Mouse (Mus musculus) kidney, postnatal 25 days (tissue): Measurements from ENCODE around the gene Dffa.

ENCODE experiments used
- DNase-seq, 2 experiments: peaks; one replicate each; pipeline ENCODE4 v3.0.0; 2021; ENCODE audit warnings: mixed read lengths in 2 of 2

Gene Dffa

DNA sequence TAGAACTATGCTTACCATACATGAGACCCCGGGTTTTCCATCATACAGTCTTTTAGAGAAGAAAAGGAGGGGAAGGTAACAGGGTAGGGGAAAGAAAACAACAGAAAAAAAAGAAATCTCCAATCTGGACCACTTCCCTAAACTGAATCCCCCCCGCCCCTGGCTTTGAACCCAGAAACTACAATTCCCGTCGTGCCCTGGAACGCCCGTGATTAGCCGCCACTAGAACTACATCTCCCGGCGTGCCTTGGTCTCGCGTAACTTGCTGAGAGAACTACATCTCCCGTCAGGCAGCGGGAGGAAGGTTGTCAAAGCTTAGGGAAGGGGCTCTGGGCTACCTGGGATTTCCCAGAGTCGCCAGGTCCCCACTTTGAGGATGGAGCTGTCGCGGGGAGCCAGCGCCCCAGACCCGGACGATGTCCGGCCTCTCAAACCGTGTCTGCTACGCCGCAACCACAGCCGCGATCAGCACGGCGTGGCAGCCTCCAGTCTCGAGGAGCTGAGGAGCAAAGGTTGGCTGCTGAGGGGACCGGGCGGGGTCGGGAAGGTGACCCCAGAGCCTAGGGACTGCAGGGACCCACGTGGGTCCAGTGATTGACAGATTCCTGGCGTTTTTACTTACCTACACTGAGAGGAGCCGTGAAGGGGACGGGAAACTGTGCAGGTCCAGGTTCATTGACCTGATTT lies at the start of gene Dffa:
Dffa (plus strand) TSS at position 272 of the 687 bp plus-strand sequence.
- DNase-seq: peak; percentile 95 to 96

- no peak for DNase-seq
These were observed 48.1 kb upstream of the Dffa start for GRCm38 (mm10) chr4:149055847-149056246.

DNA sequence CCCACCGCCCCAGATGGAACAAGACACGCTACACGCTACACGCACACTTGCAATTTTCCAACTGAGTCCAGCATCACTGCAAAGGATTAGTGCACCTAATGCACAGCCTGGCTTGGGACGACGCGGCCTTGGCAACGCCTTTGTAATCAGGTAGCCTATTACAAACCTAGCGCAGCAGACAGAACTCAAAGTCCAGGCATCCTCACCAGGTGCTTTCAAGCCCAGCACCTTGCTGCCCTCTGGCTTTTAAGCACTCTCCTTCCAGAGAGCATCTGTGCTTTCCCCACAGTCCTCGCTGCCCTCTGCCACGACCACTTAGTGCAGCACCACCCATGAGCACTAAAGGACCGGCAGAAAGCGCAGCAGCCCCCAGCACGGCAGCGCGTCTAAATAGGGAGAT lies 47.0 kb upstream of the Dffa start:
- DNase-seq: no peak

- no peak for DNase-seq
These were observed 46.5 kb upstream of the Dffa start for GRCm38 (mm10) chr4:149057470-149057869.

DNA sequence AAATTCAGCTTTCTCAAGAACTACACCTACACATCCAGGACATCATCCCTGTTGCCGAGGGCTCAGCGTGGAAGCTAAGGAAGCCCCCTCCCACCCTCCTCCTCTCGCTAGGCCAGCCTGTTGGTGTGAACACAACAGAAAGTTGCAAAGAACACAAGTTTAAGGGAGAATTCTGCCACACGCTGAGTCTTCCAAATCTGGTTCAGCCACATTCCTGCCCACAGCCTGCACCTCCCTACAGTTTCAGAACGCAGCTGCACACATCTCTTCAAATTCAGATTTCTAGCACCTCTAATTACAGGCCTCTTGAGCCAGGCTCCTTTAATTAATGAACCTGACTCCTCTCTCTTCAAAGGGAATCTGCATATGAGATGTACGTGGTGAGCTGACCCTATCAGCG lies 45.6 kb upstream of the Dffa start:
- DNase-seq: no peak

- DNase-seq: no peak
These were observed 44.2 kb upstream of the Dffa start for GRCm38 (mm10) chr4:149059713-149060112.

DNA sequence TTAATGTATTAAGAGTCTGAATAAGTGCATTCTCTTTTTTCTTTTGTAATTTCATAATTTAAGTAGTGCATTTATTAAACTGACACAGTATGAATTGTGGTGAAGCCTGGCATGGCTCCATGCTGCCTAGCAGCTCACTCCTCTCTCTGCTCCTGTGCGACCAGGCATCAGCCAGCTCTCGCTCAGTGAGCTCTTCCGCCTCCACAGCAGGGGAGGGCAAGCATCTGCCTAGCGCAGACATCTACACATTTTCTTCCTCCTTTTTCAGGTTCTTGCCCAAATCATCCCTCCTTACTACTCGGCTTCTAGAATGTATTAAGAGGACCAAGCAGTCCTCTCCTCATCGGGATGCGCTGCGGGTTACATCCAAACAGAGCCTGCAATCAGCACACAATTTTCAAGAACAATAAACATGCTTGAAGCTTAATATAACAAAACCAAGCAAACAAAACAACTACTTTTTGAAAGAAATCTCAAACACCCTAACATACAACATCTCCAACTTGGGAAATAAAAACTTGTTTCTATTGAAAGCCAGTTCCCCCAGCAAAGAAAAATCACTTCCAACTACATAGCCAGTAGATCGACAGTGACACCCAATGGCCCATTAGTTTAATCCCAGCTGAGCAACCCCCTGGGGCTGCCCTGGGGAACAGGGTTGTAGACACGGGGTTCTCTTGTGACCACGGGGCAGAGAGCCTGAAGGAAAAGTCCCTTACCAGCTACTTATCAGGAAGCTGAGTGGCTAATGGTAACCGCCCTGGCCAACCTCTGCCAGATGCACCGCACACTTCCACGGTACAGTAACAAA lies 43.1 kb upstream of the Dffa start:
- no peak for DNase-seq

- DNase-seq: no peak
These were observed 42.6 kb upstream of the Dffa start for GRCm38 (mm10) chr4:149061432-149061718.

DNA sequence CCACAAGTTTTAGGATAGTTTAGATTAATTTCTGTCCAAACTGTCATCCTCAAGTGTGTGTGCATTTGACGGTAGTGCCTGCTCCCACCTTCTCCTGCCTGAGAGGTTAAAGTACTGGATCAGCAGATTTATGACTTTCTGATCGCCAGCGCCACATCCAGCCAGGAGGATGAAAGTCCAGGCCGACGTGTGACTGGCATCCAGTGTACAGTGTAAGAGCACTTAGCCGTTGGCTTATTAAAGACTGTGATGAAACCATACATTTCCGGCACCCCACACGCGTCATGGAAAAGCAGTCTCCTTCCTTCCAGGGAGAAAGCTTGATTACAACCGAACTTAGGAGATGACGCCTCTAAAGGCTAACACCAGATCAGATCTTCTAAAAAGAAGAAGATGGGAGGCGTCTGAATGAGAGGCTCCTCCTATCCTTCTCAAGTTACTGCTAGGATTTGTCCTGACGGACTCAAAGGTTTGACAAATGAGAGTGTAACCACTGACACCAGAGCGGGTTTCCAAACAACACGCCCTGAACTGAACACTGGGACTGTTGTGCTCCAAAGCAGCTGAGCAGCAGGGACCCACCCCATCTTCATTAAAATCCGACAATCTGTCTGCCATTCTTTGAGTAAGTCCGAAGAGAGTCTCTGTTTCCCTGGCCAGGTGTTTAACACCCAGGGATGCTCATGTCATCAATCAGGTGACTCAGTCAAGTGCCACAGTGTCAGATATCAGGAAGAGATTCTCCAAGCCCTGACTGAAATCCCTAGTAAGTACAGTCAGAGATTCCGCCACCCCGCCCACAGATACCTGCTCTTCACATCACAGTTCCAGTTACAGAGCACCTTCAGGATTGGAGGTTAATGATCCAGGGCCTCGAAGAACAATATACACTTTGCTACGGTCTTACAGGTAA lies 41.3 kb upstream of the Dffa start:
- peak in 1 of 2 experiments; percentile 59 for DNase-seq

DNA sequence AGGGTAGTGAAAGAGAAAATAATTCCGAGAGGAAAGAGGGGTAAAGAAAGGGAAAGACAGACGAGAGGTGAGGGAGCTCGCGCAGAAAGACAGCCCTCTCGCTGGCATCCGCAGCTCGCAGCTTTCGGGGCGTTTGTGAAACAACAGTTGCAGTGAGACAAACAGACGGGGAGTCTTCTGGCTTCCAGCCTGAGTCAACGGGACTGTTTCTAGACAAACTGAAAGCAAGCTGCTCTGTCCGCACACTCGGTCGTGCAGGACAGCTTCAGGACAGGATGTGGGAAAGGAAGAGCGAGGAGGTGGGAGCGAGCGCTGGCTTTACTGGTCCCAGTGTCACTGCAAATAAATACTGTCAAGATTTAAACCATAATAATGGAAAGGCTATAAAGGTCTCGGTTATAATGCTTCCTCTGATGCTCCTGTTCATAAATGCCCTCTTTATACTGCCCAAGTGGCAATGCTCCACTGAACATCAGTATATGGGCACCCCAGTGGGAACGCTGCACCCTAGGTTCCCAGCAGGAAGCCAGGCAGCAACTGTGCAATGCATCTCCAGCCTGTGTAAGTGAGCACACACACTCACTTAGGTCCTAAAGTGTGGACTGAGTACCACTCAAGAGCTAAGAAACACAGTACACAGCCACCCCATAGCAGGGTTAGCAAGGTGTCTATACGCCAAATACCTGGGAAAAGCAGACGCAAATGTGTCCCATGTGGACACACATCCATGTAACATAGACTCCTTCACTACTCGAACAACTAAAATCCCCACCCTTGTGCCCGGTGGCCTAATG lies 39.7 kb upstream of the Dffa start:
- DNase-seq: no peak

DNA sequence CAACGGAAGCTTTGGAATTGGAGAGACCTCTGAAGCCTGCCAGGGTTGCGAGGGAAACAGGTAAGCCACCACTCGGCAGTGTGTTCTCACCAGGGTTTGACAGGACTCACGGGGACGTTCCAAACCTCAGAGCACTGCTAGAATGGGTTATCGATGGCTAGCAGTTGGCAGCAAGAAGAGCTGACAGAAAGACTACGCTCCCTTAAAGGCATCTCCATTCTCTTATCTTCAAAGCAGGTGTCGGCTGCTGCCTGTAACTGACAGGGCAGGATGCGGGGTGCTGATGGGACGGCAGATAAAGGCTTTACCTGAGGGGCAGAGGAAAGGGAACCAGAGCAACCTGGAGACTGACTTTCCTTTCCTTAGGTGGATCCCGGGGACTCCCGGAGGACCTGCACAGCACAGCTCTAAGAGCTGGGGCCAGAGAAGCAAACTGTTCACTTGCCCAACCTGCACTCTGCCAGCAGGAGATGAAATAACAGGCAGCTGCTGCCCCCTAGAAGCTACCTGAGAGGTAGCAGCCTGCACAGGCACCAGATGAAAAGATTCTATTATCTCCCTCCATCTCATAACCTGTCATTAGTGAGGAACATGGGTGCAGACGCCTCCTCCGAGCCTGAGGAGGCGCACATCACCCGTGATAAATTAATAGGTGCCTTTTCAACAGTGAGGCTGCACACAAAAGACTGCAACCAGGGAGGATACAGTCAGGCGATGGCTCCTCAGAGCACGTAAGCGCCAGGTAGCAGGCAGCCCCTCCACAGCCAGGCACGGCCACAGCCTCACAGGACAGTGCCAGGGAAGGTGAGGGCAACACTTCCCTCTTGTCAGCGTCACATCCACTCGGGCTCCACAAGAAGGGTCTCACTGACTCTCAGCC lies 37.0 kb upstream of the Dffa start:
- peak; percentile 40 to 57 for DNase-seq

DNA sequence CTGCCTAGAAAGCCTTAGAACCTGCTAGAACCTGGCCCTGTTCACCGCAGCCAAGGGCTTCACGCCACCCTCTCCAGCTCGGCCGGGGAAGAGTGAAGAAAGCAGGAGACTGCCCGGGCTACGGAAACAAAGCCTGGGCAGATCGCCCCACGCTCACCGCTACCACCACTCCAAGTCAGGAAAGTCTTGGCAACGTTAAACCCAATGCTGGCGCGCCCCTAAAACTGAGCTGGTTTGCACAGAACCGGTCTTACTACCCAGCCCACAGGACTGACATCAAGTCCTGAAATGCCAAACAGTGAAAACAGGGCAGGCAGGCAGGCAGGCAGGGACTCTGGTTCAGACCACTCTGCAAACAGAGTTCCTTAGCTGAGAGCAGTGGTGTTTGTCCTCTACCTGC lies 28.9 kb upstream of the Dffa start:
- DNase-seq: no peak

DNA sequence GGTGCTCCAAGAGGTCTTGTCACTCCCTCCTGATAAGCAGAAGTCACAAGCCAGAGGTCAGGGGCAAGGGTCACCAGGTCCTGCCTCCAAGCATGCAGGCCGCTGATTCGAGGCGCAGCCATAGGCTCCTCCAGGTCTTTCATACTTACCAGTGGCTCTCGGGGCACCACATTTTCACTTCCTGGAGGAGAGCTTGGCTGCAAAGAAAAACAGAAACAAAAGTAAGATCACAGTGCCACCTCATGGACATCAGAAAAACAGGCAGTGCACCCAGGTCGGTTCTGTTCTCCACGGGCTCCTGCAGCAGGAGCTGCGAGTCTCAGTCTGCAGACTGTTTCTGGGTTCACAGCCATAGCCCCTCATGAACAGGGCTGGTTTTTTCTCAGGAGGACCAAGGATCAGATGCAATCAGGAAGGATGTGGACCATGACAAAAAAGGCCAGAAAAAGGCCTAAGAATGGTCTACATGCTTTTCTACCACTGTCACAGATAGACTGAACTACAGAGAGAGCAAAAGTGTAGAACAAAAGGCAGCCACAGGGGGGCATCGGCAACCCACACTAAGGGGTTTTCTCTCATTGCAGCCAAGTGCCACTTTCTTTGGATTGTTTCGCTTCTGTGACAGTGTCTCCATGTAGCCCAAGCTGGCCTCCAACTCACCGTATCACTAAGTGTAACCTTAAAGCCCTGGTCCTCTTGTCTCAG lies 27.9 kb upstream of the Dffa start:
- DNase-seq: peak; percentile 73 to 75

DNA sequence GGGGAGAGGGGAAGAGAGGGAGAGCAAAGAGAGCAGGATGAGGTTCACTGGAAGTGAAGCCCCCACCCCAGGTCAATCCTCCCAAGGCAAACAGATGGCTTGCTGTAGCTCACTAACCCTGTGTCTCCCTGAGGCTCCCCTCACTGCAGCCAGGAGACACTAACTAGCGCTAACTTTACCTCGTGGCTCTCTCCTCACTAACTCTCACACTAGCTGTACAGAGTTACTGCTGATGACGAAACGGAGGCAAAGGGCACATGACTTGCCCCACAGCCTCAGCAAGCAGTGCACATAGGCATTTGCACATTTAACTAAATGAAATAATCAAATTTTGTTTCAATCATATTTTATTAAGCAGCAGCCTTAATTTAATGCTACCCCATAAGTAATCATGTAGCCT lies 25.7 kb upstream of the Dffa start:
- peak in 1 of 2 experiments; percentile 68 for DNase-seq

DNA sequence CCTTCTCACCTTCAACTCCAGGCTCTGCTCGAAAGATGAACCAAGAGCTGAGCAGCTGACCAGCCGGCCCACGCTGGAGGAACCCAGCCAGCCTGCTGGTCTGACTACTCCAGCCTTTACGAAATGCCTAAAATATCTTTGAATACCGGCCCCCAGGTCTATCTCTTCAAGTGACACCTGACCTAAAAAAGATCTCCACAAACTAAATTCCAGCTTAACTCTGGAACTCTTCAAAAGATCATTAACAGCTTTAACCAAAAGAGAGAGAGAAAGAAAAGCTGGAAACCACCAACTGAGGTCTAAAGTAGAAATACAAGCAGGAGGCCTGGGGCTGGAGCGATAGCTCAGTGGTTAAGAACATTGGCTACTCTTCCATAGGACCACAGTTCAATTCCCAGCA lies 24.3 kb upstream of the Dffa start:
- peak in 1 of 2 experiments; percentile 54 for DNase-seq

DNA sequence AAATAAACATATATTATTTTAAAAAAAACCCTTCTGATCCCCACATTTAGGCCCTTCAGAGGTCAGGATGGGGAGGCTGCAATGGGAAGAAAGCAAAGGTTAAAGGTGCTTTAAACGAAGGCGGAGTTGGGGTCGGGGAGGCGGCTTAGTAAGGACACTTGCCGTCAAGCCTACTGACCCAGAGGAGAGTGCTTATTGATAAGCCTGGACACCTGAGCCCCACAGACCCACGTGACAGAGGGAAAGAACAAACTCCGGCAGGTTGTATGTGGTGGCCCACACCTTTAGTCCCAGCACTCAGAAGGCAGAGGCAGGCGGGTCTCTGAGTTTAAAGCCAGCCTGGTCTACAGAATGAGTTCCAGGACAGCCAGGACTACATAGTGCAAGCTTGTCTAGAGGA lies 23.8 kb upstream of the Dffa start:
- no peak for DNase-seq

GRCm38 (mm10) chr4:149081528-149081927 lies 22.4 kb upstream of the Dffa start:
- DNase-seq: peak; percentile 94 to 97

GRCm38 (mm10) chr4:149085381-149085780 lies 18.6 kb upstream of the Dffa start:
- no peak for DNase-seq

- no peak for DNase-seq
These were observed 12.6 kb upstream of the Dffa start for GRCm38 (mm10) chr4:149091364-149091763.

DNA sequence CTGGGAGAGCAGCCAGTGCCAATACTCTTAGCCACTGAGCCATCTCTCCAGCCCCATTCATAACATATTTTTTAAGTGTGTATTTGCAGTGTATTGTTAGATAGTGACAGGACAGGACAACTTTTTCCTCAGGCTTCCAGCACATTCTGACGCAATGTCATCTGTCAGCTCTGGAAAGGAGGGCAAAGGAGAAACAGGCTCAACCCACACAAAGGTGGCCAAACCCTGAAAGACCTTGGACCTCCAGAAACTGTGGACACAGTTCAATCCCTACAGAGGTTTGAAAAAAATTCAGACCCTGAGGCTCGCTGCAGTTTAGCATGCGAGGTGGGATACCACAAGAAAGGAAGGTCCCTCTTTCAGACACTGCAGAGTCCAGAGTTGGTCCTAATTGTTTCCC lies 6.0 kb upstream of the Dffa start:
- DNase-seq: peak in 1 of 2 experiments; percentile 57

GRCm38 (mm10) chr4:149098571-149098970 lies 5.4 kb upstream of the Dffa start:
- DNase-seq: peak in 1 of 2 experiments; percentile 15
